Mouse (Mus musculus): ENCODE data around the gene Tdpoz4.
"Not testable (repeated sequence)": the region's sequence is repeated elsewhere in the genome, so short reads cannot be mapped to it uniquely, and the experiment has no call there.

The Tdpoz4 gene

DNA sequence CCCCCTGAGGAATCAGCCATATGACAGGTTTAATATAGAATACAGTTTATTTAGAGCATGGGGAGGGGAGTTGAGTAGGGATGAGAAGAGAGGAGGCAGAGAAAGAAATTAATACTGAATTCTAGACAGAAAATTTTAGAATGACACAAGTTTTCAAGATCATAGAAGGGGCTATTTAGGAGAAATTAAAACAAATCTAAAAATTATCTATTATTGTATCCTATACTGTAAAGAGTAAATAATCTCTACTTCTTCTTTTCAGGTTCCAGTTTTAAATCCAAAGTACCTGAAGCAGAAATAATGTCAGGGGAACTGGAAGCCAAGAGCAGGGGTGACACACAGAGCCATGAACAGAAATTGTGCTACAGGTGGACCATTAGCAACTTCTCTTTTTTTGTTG lies at the start of gene Tdpoz4:
Gene Tdpoz4 (plus strand): TSS at position 301 of the 400 bp plus-strand sequence.
- not testable (repeated sequence) for DNase-seq (ENCODE audit: low spot score in 2 of 2)

DNA sequence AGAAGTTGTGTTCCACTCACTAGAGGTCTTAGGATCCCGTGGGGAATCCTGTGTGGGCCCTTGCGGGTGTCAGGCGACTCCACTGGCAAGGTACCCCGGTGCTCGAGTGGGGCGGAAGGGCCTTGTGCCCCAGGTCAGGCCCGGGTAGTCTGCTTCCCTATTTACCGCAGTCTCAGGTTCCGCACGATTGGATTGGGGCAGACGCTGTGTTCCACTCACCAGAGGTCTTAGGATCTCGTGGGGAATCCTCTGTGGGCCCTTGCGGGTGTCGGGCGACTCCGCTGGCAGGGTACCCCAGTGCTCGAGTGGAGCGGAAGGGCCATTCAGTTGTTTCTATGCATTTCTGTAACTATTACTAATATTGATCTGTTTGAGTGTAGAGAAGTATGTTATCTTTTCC lies 42.2 kb upstream of the Tdpoz4 start:
- DNase-seq (ENCODE audit: low spot score in 2 of 2), result not testable (repeated sequence)

DNA sequence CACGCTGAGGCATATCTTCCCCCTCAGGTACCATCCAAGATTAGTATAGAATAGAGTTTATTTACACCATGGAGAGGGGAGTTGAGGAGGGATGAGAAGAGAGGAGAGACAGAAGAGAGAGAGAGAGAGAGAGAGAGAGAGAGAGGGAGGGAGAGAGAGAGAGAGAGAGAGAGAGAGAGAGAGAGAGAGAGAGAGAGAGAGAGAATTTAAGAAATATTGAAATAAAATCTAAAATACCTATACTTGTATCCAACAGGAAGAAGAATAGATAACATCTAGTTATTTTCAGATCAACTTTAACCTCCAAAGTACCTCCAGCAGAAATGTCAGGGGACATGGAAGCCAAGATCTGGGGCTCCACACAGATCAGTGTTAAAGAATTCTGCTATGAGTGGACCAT lies 23.5 kb upstream of the Tdpoz4 start, which contains the start of gene Gm5773:
Gene Gm5773 (plus strand): TSS at position 301 of the 400 bp plus-strand sequence.
- DNase-seq (ENCODE audit: low spot score in 2 of 2), result not testable (repeated sequence)

DNA sequence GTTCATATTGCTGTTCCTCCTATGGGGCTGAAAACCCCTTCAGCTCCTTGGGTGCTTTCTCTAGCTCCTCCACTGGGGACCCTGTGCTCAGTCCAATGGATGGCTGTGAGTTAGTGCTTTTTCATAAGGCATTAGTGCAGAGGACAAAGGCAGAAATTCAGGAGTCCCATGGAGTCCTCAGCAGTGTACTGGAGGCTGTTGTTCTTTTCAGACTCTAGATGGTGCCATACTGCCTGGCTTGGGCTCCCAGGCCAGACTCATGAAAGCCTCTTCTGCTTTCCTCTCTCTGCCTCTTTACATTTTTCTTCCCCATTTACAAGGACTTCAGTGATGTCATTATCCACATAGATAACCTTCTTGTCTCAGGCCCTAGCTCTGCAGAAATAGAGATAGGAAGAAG lies 17.1 kb downstream of the Tdpoz4 start:
- not testable (repeated sequence) for DNase-seq (ENCODE audit: low spot score in 2 of 2)

DNA sequence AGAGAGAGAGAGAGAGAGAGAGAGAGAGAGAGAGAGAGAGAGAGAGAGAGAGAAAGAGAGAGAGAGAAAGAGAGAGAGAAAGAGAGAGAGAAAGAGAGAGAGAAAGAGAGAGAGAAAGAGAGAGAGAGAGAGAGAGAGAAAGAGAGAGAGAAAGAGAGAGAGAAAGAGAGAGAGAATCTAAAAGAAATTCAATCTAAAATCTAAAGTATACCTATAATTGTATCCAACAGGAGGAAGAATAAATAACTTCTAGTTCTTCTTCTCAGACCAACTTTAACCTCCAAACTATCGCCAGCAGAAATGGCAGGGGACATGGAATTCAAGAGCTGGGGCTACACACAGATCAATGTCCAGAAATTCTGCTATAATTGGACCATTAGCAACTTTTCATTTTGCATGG lies 29.5 kb downstream of the Tdpoz4 start, which contains the start of gene Tdpoz3:
Gene Tdpoz3 (plus strand): TSS at position 301 of the 400 bp plus-strand sequence.
- not testable (repeated sequence) for DNase-seq (ENCODE audit: low spot score in 2 of 2)
